Mouse (Mus musculus) forebrain, embryonic 14.5 days (tissue): ENCODE results near the gene Nrip2. TPM values are rescaled to one million over a fixed set of nuclear protein-coding genes. Genes with fewer than 3 reads are reported as not detected.

ENCODE experiments used
- ATAC-seq: fragments of 200-750 bp; cut with Nextera tagmentation; 2 replicates; pipeline ENCODE4 v1.8.0; 2017; ENCODE audit warnings: mild to moderate bottlenecking, moderate library complexity
- DNase-seq: peaks from one replicate; pipeline ENCODE4 v3.0.0-alpha.2; 2015; ENCODE audit warnings: low spot score
- H3K27ac ChIP-seq: fragments of 300-500 bp; sonication (generic); 2 replicates; pipeline ENCODE4 v1.5.1; 2014; ENCODE audit warnings: low read depth, mild to moderate bottlenecking, control low read depth, low read length, moderate library complexity
- H3K27me3 ChIP-seq: fragments of 300-500 bp; sonication (generic); replicated peaks from 2 replicates; pipeline ENCODE4 v1.6.1; 2014; ENCODE audit warnings: low read length, control low read depth, mixed read lengths; ENCODE audit not compliant: control insufficient read depth, insufficient read depth
- H3K36me3 ChIP-seq: fragments of 300-500 bp; sonication (generic); 2 replicates; pipeline ENCODE4 v1.6.1; 2014; ENCODE audit warnings: low read length, control low read depth; ENCODE audit not compliant: control insufficient read depth, insufficient read depth
- H3K4me1 ChIP-seq: fragments of 300-500 bp; sonication (generic); 2 replicates; pipeline ENCODE4 v1.6.1; 2014; ENCODE audit warnings: antibody characterized with exemption, low read length, control low read depth; ENCODE audit not compliant: control insufficient read depth, insufficient read depth
- H3K4me2 ChIP-seq: fragments of 300-500 bp; sonication (generic); 2 replicates; pipeline ENCODE4 v1.6.1; 2014; ENCODE audit warnings: mild to moderate bottlenecking, control low read depth, low read length
- H3K4me3 ChIP-seq: fragments of 300-500 bp; sonication (generic); 2 replicates; pipeline ENCODE4 v1.5.1; 2014; ENCODE audit warnings: low read depth, low read length, control low read depth
- H3K9ac ChIP-seq: fragments of 300-500 bp; sonication (generic); 2 replicates; pipeline ENCODE4 v1.6.1; 2014; ENCODE audit warnings: mild to moderate bottlenecking, low read length, control low read depth, moderate library complexity
- H3K9me3 ChIP-seq: fragments of 300-500 bp; sonication (generic); replicated peaks from 2 replicates; pipeline ENCODE4 v1.6.1; 2016; ENCODE audit warnings: low read length, control low read depth, mixed read lengths; ENCODE audit not compliant: control insufficient read depth
- WGBS: fragments of 180-500 bp; shearing (Covaris S2); extraction: QIAGEN DNeasy Blood & Tissue Kit; methylation state at CpG from one replicate; pipeline ENCODE4 v1.1.7; 2014; 5-methylcytosine and 5-hydroxymethylcytosine counted together
- polyA plus RNA-seq: library from polyadenylated mRNA; unstranded; fragments of >200 nt; fragmentation: Nextera tagmentation; extraction: Ambion mirVana; gene quantifications from 2 replicates; pipeline ENCODE4 v1.2.1, GENCODE M21; 2014

The Nrip2 gene
- polyA plus RNA-seq, 1 experiment from 2014 or later: 4.7 TPM

DNA sequence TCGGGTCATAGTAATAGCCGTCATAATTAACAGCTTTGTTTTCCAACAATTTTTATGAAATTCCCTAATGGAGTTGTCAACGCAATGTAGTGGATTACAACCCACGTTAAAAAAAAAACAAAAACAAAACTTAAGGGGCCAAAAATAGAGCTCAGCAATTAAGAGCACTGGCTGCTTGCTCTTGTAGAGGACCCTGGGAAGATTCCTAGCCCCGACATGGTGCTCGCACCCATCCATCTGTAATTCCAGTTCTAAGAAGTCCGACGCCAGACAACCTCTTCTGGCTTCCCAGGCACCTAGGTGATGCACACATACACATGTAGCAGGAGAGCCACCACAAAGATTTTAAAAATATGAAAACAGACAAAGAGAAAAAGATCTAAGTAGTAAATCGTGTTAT is 25.9 kb downstream of the Nrip2 start:
- Histone ChIP-seq H3K9me3 (no peaks in the 10 kb centered on the region), H3K4me2 (peak overlapping the region; percentile 59), H3K9ac (peak overlapping the region; percentile 75), H3K27ac (no peak overlapping the region; the same call in 1 of the 2 replicates), H3K4me1 (peaks cover 3% of the 10 kb centered on the region; the same call in 1 of the 2 replicates), H3K36me3 (peaks cover 21% of the 10 kb centered on the region), H3K27me3 (no peaks in the 10 kb centered on the region), H3K4me3 (peak overlapping the region; percentile 55)
- no peak; the same call in 1 of the 2 replicates for ATAC-seq
- DNase-seq: no peak
- 20% methylated on average over 9 of the region's 9 CpGs for WGBS

DNA sequence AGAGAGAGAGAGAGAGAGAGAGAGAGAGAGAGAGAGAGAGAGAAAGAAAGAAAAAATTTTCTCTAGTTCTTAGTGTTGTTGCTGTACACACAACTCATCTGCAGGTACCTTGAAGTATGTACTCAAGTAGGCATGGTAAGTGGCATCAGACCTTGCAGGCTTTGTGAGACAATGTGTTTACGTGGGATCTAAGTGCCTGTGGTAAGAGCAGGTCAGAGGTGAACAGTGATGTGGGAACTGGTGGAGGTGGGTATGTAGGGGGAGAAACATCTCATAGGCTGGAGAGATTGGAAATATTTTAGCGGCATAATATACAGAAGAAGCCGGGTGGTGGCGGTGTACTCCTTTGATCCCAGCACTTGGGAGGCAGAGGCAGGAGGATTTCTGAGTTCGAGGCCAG is 28.5 kb downstream of the Nrip2 start:
- 93% methylated on average over 5 of the region's 5 CpGs for WGBS

DNA sequence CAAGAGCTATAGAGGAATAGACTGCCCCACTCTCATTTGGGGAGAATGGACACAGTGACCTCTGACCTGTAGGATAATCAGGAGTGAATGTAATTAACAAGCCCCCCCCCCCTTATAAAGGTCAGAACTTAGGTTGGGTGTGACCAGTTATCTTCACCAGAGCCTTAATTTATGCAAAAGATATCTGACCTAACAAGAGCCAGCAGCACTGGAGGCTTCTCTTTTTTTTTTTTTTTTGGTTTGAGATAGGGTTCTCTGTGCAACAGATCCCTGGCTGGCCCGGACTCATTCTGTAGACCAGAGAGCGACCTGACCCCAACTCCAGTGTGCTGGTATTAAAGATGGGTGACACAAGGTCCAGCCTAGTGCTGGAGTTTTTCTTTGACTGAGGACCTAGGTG is 30.2 kb downstream of the Nrip2 start:
- DNase-seq (no peak), ATAC-seq (no peak)
- Histone ChIP-seq H3K4me3 (no peak overlapping the region), H3K4me1 (peaks cover 3% of the 10 kb centered on the region; the same call in 1 of the 2 replicates), H3K27ac (no peak overlapping the region), H3K4me2 (no peak overlapping the region), H3K36me3 (peaks cover 62% of the 10 kb centered on the region), H3K9ac (no peak overlapping the region), H3K9me3 (no peaks in the 10 kb centered on the region), H3K27me3 (no peaks in the 10 kb centered on the region)
- WGBS: 98% methylated on average over 2 of the region's 2 CpGs

More for the DNA sequence above, 28.5 kb downstream of the Nrip2 start:
- Histone ChIP-seq H3K9me3 (no peaks in the 10 kb centered on the region), H3K9ac (no peak overlapping the region), H3K27ac (no peak overlapping the region), H3K4me1 (peaks cover 3% of the 10 kb centered on the region; the same call in 1 of the 2 replicates), H3K36me3 (peaks cover 45% of the 10 kb centered on the region), H3K4me3 (no peak overlapping the region), H3K27me3 (no peaks in the 10 kb centered on the region), H3K4me2 (no peak overlapping the region)
- DNase-seq (no peak), ATAC-seq (no peak)

DNA sequence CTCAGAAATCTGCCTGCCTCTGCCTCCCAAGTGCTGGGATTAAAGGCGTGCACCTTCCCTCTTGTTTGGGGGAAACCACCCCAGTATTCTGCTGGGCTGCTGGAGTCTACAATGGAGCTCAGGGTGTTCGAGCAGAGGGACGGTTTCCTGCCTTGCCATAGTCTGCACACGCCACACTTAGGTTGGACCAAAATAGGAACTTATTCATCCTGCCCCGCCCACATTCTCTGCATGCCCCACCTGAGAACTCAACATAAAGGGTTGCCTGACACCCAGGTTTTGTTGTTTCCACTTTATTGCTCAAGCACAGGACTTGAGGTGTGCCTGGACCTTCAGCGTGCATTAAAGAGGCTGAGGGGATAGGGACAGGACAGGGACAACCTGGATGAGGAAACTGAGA is 30.7 kb downstream of the Nrip2 start:
- H3K9me3 ChIP-seq: no peaks in the 10 kb centered on the region
- peaks cover 3% of the 10 kb centered on the region; the same call in 1 of the 2 replicates for H3K4me1 ChIP-seq
- no peak for ATAC-seq
- no peak for DNase-seq
- no peak overlapping the region for H3K4me2 ChIP-seq
- no peak overlapping the region for H3K27ac ChIP-seq
- WGBS: 92% methylated on average over 6 of the region's 6 CpGs
- peaks cover 67% of the 10 kb centered on the region for H3K36me3 ChIP-seq
- H3K4me3 ChIP-seq: no peak overlapping the region
- no peak overlapping the region for H3K9ac ChIP-seq
- H3K27me3 ChIP-seq: no peaks in the 10 kb centered on the region

- H3K4me1 ChIP-seq: peaks cover 7% of the 10 kb centered on the region
- 77% methylated on average over 13 of the region's 13 CpGs for WGBS
- no peak overlapping the region for H3K9ac ChIP-seq
- no peak overlapping the region for H3K27ac ChIP-seq
- no peak overlapping the region for H3K4me2 ChIP-seq
- peaks cover 84% of the 10 kb centered on the region for H3K36me3 ChIP-seq
- ATAC-seq (no peak), DNase-seq (no peak)
- H3K27me3 ChIP-seq: no peaks in the 10 kb centered on the region
- no peak overlapping the region for H3K4me3 ChIP-seq
- H3K9me3 ChIP-seq: no peaks in the 10 kb centered on the region
Observed at GRCm38 (mm10) chr6:128432356-128432915, 33.3 kb downstream of the Nrip2 start.

DNA sequence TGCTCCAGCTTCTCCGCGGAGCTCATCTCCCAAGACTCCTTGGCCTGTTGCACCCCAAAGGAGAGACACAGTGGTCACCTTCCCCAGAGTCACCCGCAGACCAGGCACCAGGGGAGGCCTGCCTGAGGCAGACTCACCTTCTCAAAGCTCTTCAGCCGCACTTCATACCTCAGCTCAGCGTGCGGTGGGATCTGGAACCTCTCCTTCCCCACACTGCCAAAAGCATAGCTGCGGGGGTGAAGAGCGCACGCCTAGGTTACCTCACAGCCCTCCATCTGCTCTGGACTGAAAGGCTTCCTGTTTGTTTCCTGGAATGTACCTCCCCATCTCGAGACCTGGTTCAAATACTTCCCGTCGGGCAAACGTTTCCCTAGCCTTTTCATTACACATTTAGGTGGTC is 34.5 kb downstream of the Nrip2 start:
- no peaks in the 10 kb centered on the region for H3K9me3 ChIP-seq
- H3K4me2 ChIP-seq: no peak overlapping the region
- H3K4me1 ChIP-seq: peaks cover 7% of the 10 kb centered on the region
- H3K27ac ChIP-seq: no peak overlapping the region
- no peak overlapping the region for H3K9ac ChIP-seq
- no peaks in the 10 kb centered on the region for H3K27me3 ChIP-seq
- no peak overlapping the region for H3K4me3 ChIP-seq
- H3K36me3 ChIP-seq: peaks cover 78% of the 10 kb centered on the region
- DNase-seq: no peak
- no peak for ATAC-seq
- WGBS: 94% methylated on average over 13 of the region's 13 CpGs

DNA sequence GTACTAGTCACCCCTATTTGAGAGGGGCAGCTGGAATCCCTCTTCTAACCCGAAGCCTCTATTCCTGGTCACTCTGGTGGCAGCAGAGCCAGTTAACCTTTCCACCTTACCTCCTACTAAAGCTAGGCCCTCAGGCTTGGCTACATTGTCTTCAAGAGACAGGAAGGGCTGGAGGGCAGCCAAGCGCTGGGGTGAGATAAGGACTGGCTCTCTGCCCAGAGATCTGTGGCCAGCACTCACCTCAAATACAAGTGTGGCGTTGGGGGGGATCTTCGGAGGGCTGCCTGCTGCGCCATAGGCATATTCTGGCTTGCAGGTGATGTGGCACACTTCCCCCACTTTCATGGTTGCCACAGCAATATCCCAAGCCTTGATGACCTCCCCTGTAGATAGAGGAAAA is 36.4 kb downstream of the Nrip2 start:
- no peaks in the 10 kb centered on the region for H3K9me3 ChIP-seq
- peaks cover 11% of the 10 kb centered on the region for H3K4me1 ChIP-seq
- H3K36me3 ChIP-seq: peaks cover 59% of the 10 kb centered on the region
- DNase-seq: no peak
- ATAC-seq: no peak
- H3K4me2 ChIP-seq: no peak overlapping the region
- no peak overlapping the region for H3K4me3 ChIP-seq
- no peak overlapping the region for H3K9ac ChIP-seq
- H3K27ac ChIP-seq: no peak overlapping the region
- WGBS: 68% methylated on average over 5 of the region's 5 CpGs
- no peaks in the 10 kb centered on the region for H3K27me3 ChIP-seq

DNA sequence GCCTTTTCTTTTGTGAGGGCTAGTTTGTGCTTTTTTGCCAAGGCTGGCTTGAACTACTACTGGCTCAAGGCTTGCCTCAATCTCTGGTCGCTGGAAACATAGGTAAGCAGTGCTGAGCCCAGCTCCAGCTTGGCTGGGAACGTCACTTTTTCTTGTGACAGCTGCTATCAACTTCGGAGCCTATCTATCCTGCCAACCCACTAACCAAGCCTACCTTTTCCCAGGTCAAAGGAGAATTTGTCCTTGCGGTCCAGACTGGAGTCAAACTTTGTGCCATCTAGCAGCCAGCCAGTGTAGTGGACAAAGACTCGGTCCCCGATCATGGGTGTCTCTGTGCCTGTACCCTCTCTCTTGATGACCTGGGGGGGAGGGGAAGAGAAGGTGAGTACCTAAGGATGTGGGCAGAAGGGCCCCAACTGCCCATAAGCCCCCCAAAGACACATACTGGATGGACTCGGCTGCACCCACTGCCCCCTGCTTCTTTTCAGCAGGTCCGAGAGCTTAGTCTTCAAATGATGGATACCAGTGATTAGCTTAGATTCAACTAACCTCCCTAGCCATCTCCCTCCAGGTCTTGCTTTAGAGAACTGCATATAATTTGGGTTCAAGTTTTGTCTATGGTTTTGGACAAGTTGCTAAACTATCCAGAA is 37.4 kb downstream of the Nrip2 start:
- DNase-seq (no peak), ATAC-seq (no peak)
- Histone ChIP-seq H3K9ac (peak overlapping the region; percentile 97), H3K27ac (no peak overlapping the region), H3K4me1 (peaks cover 11% of the 10 kb centered on the region), H3K4me2 (peak overlapping the region; percentile 68), H3K9me3 (no peaks in the 10 kb centered on the region), H3K27me3 (no peaks in the 10 kb centered on the region), H3K4me3 (peak overlapping the region; percentile 98), H3K36me3 (peaks cover 50% of the 10 kb centered on the region)
- WGBS: 90% methylated on average over 8 of the region's 8 CpGs

DNA sequence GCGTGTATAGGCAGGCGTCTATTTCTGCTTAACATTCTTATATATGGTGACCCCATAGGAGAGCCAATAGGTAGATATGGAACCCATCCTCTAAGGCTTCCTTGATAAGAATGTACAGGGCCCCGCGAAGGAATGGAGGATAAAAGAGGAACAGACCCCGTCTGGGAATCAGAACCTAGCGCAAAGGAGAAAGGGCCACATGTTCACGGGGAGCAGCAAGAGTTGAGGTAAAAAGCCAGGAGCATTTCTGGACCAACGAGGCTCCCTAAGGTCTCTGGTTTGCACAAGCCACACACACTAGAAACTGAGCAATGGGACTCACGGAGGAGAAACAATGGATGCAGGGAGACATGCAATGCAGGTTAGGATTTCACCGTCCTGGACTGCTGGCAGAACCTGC is 38.2 kb downstream of the Nrip2 start:
- WGBS: 3% methylated on average over 10 of the region's 10 CpGs
- H3K27me3 ChIP-seq: no peaks in the 10 kb centered on the region
- ATAC-seq: no peak
- peak; percentile 17 for DNase-seq
- peak overlapping the region; percentile 97 for H3K9ac ChIP-seq
- no peaks in the 10 kb centered on the region for H3K9me3 ChIP-seq
- peaks cover 11% of the 10 kb centered on the region for H3K4me1 ChIP-seq
- H3K4me3 ChIP-seq: peak overlapping the region; percentile 98
- peak overlapping the region; percentile 92 for H3K27ac ChIP-seq
- H3K36me3 ChIP-seq: peaks cover 42% of the 10 kb centered on the region
- peak overlapping the region; percentile 68 for H3K4me2 ChIP-seq
